Mouse (Mus musculus) liver, adult 2 months (tissue): ENCODE data around the gene Cryz.

Experiments
- CTCF ChIP-seq: fragments of 200-500 bp; IDR thresholded peaks from 2 replicates; pipeline ENCODE4 v1.5.1; 2011; ENCODE audit warnings: low read depth, low read length, control low read depth
- POLR2A ChIP-seq: fragments of 200-500 bp; IDR thresholded peaks from 2 replicates; pipeline ENCODE4 v1.6.1; 2011; ENCODE audit warnings: low read length, control low read depth; ENCODE audit not compliant: insufficient read depth; ENCODE audit errors: extremely low read depth

DNA sequence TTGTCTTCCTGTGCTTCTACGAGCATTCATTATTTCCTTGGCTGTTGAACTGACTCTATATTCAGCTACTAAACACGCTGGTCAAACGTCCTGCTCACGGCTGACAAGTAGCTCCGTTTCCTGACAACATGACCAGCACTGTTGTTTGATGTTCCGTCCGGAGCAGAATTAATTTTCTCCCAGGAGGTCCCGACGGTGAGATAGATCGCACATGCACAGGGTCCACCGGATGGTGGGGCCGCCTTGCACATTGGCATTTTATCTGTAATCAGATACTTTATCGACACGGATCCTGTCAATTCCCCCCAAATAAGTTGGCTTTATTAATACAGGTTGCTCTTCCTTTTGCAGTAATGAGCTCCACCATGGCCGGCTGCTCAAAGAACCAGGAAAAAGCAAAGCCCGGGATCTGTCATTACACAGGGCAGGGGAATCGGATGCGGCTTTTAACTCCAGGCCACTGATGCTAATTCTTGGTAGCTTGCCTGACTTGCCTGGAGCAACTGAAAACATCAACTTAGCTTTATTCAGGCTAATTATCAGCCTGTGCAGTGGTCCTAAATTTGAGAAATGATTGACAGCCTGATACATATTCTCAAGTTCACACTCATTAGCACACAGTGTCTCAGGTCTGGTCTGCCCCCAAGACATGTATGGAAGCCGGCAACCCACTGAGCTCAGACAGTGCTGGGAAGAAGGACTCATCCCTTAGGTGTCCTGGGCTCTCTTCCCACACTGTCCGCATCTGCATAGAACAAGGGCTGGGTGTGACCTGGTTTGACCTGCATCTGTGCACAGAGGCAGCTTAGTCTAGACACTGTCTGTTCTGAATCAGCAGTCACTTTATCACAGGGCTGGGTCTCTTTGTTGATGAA is 53.1 kb downstream of the Cryz start:
- TF ChIP-seq CTCF: no peak
- TF ChIP-seq POLR2A: no peak
